Mouse (Mus musculus) ES-E14 (cell line): ENCODE data around the gene Slain1.

Experiments
- CHD2 ChIP-seq: IDR thresholded peaks from 2 replicates; pipeline ENCODE4 v1.6.1; 2014; ENCODE audit warnings: mild to moderate bottlenecking, low read depth, low read length, inconsistent platforms
- HCFC1 ChIP-seq: IDR thresholded peaks from 2 replicates; pipeline ENCODE4 v1.6.1; 2012; ENCODE audit warnings: low read length, inconsistent platforms, borderline replicate concordance; ENCODE audit not compliant: insufficient read depth
- MAFK ChIP-seq: IDR thresholded peaks from 2 replicates; pipeline ENCODE4 v1.6.1; 2014; ENCODE audit warnings: mild to moderate bottlenecking, low read depth, low read length, inconsistent platforms; ENCODE audit not compliant: insufficient read depth
- ZNF384 ChIP-seq: IDR thresholded peaks from 2 replicates; pipeline ENCODE4 v1.6.1; 2012; ENCODE audit warnings: low read depth, low read length, inconsistent platforms

DNA sequence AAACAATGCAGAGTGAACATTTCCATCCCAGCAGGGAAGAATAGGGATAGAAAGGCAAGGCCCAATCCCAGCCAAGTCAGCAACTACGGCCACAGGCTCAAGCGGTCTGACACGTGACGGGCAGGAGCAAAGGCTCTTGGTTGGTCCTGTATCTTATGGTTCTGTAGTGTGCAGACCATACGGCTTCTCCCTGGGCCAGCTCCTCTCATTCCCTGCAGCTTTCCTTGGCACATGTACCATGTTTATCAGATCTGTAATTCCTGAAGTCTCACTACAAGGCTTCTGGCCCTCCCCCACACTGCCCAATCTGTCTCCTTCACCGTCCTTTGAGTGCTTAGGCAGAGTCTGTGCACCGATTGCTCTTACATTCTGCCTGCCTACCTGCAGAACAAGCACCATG is 47.1 kb downstream of the Slain1 start:
- no peak for TF ChIP-seq MAFK
- no peak for TF ChIP-seq ZNF384
- no peak for TF ChIP-seq CHD2
- TF ChIP-seq HCFC1 = no peak
